Mouse (Mus musculus): ENCODE data around the gene Emc8.

Gene Emc8

GRCm38 (mm10) chr8:120618110-120618509, 50.3 kb downstream of the Emc8 start:
- in situ Hi-C loops (cut with MboI; ENCODE audit: unreplicated experiment in 2 of 2) = loop anchor here in 1 of 2 experiments (25.0 kb wide), 1 partner anchor 656 kb away; no protein-coding TSS in a partner anchor

GRCm38 (mm10) chr8:120616663-120617626, 51.4 kb downstream of the Emc8 start:
- in situ Hi-C loops (cut with MboI; ENCODE audit: unreplicated experiment in 2 of 2) = loop anchor here in 1 of 2 experiments (25.0 kb wide), 1 partner anchor 655 kb away; no protein-coding TSS in a partner anchor

GRCm38 (mm10) chr8:120614491-120614890, 53.9 kb downstream of the Emc8 start:
- in situ Hi-C loops (cut with MboI; ENCODE audit: unreplicated experiment in 2 of 2) = loop anchor here (5.0 to 25.0 kb wide), 4 partner anchors 292 to 652 kb away; no protein-coding TSS in a partner anchor

- in situ Hi-C loops (cut with MboI; ENCODE audit: unreplicated experiment in 2 of 2) = loop anchor here (5.0 to 25.0 kb wide), 4 partner anchors 289 to 649 kb away; no protein-coding TSS in a partner anchor
These were observed 57.5 kb downstream of the Emc8 start for GRCm38 (mm10) chr8:120610824-120611223.

GRCm38 (mm10) chr8:120607885-120608284, 60.5 kb downstream of the Emc8 start:
- in situ Hi-C loops (cut with MboI; ENCODE audit: unreplicated experiment in 2 of 2) = loop anchor here in 1 of 2 experiments (25.0 kb wide), 1 partner anchor 646 kb away; no protein-coding TSS in a partner anchor

- in situ Hi-C loops (cut with MboI; ENCODE audit: unreplicated experiment in 2 of 2) = loop anchor here in 1 of 2 experiments (25.0 kb wide), 1 partner anchor 645 kb away; no protein-coding TSS in a partner anchor
These were observed 60.9 kb downstream of the Emc8 start for GRCm38 (mm10) chr8:120607460-120607859.

Data from v-Abl transformed pro-B cells (cell line).